ENCODE assay signal across 8 mouse cellular contexts in genomic region chr16:77593828-77594421, GRCm38 (mm10). TPM values are rescaled to one million over a fixed set of nuclear protein-coding genes. Genes with fewer than 3 reads are reported as not detected.
DNase-seq lines count a peak whose midpoint lies in the region; ATAC-seq lines count a peak whose summit lies in the region.

No protein-coding gene starts in this region.

- peak; percentile 62 to 92 for DNase-seq in adrenal gland, adult (ENCODE audit: inconsistent age in 2 of 2, low spot score in 1 of 2)
- peak; percentile 89 for DNase-seq in cerebellum, adult 9-10 months
- DNase-seq in gastrocnemius, postnatal 10 days, result peak; percentile 74
- peak; percentile 64 for DNase-seq in kidney, adult 18-20 months
- peak; percentile 74 to 82 for DNase-seq in left cerebral cortex, postnatal 25 days (ENCODE audit: low spot score in 2 of 2)
- DNase-seq in urinary bladder, postnatal 36 days (ENCODE audit: low spot score in 2 of 2), result peak; percentile 43 to 53
- no peak for DNase-seq in c-Kit-positive CD71-positive TER-119-positive erythroid progenitor cells, embryonic 14.5 days (ENCODE audit: low spot score)

- no peaks in the 10 kb centered on the region for H3K27me3 ChIP-seq in neural tube, embryonic 12.5 days (replicated peaks)

- intact Hi-C loops in left cerebral cortex, postnatal 25 days (cut with DNase I), result loop anchor here (1.0 to 10.0 kb wide), 6 partner anchors 49 to 391 kb away; no protein-coding TSS in a partner anchor

- ATAC-seq in neural tube, embryonic 12.5 days (ENCODE audit: low FRiP score, low read depth), result peak; percentile 91

- no peak overlapping the region for H3K4me3 ChIP-seq in neural tube, embryonic 12.5 days

- H3K9ac ChIP-seq in neural tube, embryonic 12.5 days, result no peak overlapping the region

- 0 out of 2 replicates have a peak overlapping the region, but pooled peaks have one; percentile 37 for H3K27ac ChIP-seq in neural tube, embryonic 12.5 days

- no peaks in the 10 kb centered on the region for H3K9me3 ChIP-seq in neural tube, embryonic 12.5 days

- H3K36me3 ChIP-seq in neural tube, embryonic 12.5 days, result 0 out of 2 replicates have a peak, but pooled peaks cover 2% of the 10 kb centered on the region

- peaks cover 7% of the 10 kb centered on the region for H3K4me1 ChIP-seq in neural tube, embryonic 12.5 days

- WGBS in neural tube, embryonic 12.5 days, result 39% methylated on average over 12 of the region's 12 CpGs

- peak overlapping the region; percentile 34 for H3K4me2 ChIP-seq in neural tube, embryonic 12.5 days (replicated peaks)

RNA-seq across cellular contexts. Expression of gene Gm11146, which starts 8.0 kb away (rescaled TPM):
- not detected for total RNA-seq in gastrocnemius, postnatal 10 days (2021)
- not detected for total RNA-seq in left cerebral cortex, postnatal 25 days (2021)
- not detected in 2 replicates for polyA plus RNA-seq in neural tube, embryonic 12.5 days (2016; fragmentation: Nextera tagmentation; extraction: Ambion mirVana)
